Mouse (Mus musculus) small intestine, adult 2 months (tissue): Measurements from ENCODE around the gene Fam83d.

Experiments
- CTCF ChIP-seq: fragments of 200-500 bp; IDR thresholded peaks from 2 replicates; pipeline ENCODE4 v1.5.1; 2012; ENCODE audit warnings: low read depth, mild to moderate bottlenecking, control low read depth, inconsistent platforms, low read length, moderate library complexity, mixed read lengths; ENCODE audit not compliant: insufficient replicate concordance, insufficient read length; ENCODE audit errors: extremely low read depth
- POLR2A ChIP-seq: fragments of 200-500 bp; IDR thresholded peaks from 2 replicates; pipeline ENCODE4 v1.6.1; 2012; ENCODE audit warnings: low read depth, mild to moderate bottlenecking, control low read depth, inconsistent platforms, low read length, moderate library complexity

DNA sequence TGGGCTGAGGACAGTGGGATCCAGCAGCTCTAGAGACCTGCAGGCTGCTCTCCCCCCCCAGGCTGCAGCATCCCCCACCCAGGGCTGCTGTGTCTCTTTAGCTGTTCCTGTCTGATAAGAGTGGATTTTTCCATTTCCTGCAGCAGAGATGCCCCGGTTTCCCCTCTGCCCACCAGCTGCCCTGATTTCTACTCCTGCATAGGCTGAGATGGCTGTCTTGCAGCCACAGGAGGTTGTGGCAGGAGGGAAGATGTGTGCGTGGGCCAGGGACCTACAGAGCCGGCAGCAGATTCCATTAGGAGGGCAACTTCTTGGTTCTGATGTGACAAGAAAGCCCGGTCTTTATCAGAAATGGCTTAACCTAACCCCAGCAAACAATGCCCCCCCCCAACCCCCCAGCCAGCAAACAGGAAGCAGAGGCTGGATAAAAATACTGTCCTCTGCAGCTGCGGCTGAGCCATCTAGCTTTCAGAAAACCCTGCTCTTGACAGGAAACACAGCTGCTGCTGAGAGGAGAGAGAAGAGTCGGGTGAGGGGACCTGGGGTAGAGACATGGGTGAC, 44.8 kb upstream of the Fam83d start:
- TF ChIP-seq CTCF (no peak), POLR2A (no peak)
